Mouse (Mus musculus): ENCODE results near the gene Trem3. TPM values are rescaled to one million over a fixed set of nuclear protein-coding genes. Genes with fewer than 3 reads are reported as not detected.

Trem3 gene
- polyA plus RNA-seq, 1 experiment from 2014 or later, result not detected

DNA sequence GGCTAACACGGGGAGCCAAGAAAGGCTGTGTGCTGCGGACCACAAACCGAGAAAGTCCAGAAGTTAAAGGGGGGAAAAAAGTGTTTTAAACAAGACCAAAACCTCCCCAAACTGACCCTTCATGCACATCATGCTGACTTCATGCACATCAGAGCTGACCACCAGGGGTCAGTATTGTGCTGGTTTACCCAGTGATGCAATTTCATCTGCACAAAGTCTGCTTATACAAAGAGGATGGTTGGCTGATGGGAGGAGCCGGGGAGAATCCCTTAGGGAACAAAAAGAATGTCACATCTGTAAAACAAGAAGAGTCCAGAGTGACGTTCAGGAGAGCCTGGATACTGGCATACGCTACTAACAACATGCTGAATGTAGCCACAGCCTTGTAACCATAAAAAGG is 27.3 kb downstream of the Trem3 start:
- Histone ChIP-seq H3K4me3 (no peak overlapping the region), H3K27ac (no peak overlapping the region), H3K4me1 (peaks cover 11% of the 10 kb centered on the region), H3K27me3 (ENCODE audit: poor library complexity, severe bottlenecking) (peaks cover 12% of the 10 kb centered on the region; the same call in 1 of the 2 replicates), H3K36me3 (replicated peaks) (no peaks in the 10 kb centered on the region), H3K9me3 (no peaks in the 10 kb centered on the region)
- peak; percentile 76 for DNase-seq (ENCODE audit: extremely low spot score, low spot score)
- WGBS, result 35% methylated on average over 6 of the region's 6 CpGs

DNA sequence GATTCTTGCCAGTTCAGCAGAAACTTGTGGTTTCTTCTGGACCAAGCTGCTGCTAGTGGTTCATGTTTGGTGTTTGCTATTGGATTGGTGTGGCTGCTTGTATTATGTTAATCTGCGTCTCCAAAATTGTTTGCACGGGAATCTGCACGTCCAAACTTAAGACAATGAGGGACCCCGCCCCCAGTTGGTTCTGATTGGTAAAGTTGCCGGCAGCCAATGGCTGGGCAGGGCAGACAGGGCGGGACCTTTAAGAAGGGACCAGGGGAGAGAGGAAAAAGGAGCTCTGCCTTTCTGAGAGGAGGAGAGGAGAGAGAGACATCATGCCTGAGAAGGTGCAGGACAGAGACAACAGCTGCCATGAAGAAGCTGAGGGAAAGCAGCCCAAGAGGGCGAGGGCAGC is 28.2 kb downstream of the Trem3 start:
- H3K27ac ChIP-seq, result 0 out of 2 replicates have a peak overlapping the region, but pooled peaks have one; percentile 25
- peaks cover 9% of the 10 kb centered on the region; the same call in 1 of the 2 replicates for H3K27me3 ChIP-seq (ENCODE audit: poor library complexity, severe bottlenecking)
- DNase-seq (ENCODE audit: extremely low spot score, low spot score), result no peak
- 65% methylated on average over 7 of the region's 7 CpGs for WGBS
- peaks cover 14% of the 10 kb centered on the region for H3K4me1 ChIP-seq
- H3K9me3 ChIP-seq, result no peaks in the 10 kb centered on the region
- no peaks in the 10 kb centered on the region for H3K36me3 ChIP-seq (replicated peaks)
- H3K4me3 ChIP-seq, result no peak overlapping the region

DNA sequence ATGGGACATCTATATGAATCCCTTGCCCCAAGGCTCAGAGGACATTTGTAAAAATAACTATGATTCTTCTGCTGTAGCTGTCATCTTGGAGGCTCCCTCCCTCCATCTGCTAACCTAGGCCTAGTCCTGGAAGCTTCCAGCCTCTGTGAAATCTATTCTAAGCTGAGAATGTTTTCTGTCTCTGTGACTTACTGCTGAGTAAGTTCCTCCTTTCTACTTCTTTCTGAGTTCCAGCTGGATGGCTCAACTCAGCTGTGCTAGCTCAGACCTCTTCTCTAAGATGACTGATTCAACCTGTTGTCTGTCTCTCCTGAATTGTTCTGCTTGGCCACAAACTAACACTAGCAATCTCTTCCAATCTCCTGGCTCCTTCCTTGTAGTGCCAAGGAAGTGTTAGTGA is 30.8 kb downstream of the Trem3 start:
- H3K4me3 ChIP-seq, result no peak overlapping the region
- no peak overlapping the region for H3K27ac ChIP-seq
- H3K9me3 ChIP-seq, result no peaks in the 10 kb centered on the region
- H3K27me3 ChIP-seq (ENCODE audit: poor library complexity, severe bottlenecking), result peaks cover 4% of the 10 kb centered on the region; the same call in 1 of the 2 replicates
- no peaks in the 10 kb centered on the region for H3K36me3 ChIP-seq (replicated peaks)
- no peak for DNase-seq (ENCODE audit: extremely low spot score, low spot score)
- peaks cover 39% of the 10 kb centered on the region for H3K4me1 ChIP-seq

DNA sequence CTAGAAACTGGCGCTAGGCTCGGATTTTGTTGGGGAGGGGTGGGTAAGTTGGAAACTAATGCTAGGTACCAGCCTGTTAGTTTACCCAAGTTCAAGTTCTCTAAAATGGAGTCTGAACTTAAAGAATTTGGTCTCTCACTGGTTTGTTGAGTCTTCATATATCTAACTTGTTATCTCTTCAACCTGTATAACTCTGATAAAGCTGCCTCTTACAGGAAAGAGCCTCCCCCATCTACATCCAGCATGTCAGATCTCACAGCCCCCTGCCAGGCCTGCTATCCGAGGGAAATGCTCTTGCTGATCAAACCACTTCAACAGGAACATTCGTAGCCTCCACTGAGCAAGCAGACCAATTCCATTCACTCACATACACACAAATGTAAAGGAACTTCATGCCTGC is 31.4 kb downstream of the Trem3 start:
- Histone ChIP-seq H3K4me3 (no peak overlapping the region), H3K4me1 (peaks cover 39% of the 10 kb centered on the region), H3K36me3 (replicated peaks) (no peaks in the 10 kb centered on the region), H3K27me3 (ENCODE audit: poor library complexity, severe bottlenecking) (peaks cover 4% of the 10 kb centered on the region; the same call in 1 of the 2 replicates), H3K27ac (no peak overlapping the region), H3K9me3 (no peaks in the 10 kb centered on the region)
- 83% methylated on average over 4 of the region's 4 CpGs for WGBS
- DNase-seq (ENCODE audit: extremely low spot score, low spot score), result no peak

DNA sequence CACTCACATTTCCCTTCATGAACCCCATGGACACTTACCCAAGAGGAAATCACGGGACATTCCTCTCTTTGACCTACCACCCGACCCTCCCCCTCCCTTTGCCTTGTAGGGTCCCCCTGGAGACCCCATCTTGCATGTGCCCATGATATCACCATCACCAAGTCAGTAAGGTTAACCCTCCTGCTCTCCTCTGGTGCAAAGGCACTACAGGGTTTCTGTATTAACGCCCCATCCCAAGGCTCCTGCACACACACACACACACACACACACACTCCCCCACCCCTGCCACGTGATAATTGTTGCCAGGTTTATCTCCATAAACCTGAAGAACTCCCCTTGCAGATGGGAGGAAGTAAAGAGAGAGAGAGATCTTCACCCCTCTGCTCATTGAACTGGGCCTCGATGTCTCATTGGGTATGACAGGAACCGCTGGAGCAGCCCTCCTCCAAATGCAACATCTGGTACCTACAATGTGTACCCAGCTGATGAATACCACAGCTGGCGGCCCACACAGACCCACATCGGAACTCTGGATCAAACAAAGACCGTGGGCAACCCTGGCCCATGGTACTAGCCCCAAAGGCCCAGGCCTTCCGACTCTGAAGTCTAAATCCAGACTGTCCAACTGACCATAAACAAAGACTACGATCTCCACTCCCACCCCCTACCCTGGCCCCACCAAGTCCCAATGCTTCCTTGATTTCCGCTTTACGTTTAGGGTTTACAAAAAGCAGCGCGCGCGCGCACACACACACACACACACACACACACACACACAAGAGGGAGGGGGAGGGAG is 33.6 kb downstream of the Trem3 start:
- H3K27me3 ChIP-seq (ENCODE audit: poor library complexity, severe bottlenecking), result no peaks in the 10 kb centered on the region
- H3K4me3 ChIP-seq, result peak overlapping the region; percentile 49
- WGBS, result 35% methylated on average over 18 of the region's 18 CpGs
- H3K27ac ChIP-seq, result peak overlapping the region; percentile 90
- H3K4me1 ChIP-seq, result peaks cover 28% of the 10 kb centered on the region
- H3K9me3 ChIP-seq, result no peaks in the 10 kb centered on the region
- no peak for DNase-seq (ENCODE audit: extremely low spot score, low spot score)
- no peaks in the 10 kb centered on the region for H3K36me3 ChIP-seq (replicated peaks)

DNA sequence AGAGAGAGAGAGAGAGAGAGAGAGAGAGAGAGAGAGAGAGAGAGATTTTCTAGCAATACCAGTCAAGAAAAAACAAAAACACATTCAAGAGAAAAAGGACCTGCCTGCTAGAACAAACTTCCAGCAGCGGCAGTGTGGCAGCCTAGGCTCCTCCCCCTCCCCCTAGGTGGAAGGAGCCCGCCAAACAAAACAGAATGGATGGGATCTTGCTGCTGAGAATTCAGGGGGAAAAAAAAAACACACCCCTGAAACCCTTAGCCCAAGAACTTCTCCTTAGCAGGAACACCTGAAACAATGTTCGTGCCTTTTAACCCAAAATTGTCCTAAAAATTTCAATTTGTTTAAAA is 34.1 kb downstream of the Trem3 start:
- 4% methylated on average over 3 of the region's 3 CpGs for WGBS
- DNase-seq (ENCODE audit: extremely low spot score, low spot score), result peak; percentile 63

DNA sequence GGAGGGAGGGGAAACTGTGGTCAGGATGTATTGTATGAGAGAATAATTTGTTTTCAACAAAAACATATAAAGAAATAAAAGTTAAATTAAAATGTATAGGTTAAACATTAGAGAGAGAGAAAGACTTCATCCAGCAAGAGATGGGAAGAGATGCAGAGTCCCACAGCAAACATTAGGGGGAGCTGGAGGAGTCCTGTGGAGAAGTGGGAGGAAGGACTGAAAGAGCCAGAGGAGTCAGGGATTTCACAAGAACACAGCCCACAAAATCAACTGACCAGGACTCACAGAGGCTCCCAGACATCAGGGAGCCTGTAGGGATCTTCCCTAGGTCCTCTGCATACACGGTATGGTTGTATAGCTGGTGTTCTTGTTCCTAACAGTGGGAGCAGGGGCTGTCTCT is 39.2 kb downstream of the Trem3 start:
- Histone ChIP-seq H3K9me3 (no peaks in the 10 kb centered on the region; the same call in 1 of the 2 replicates), H3K36me3 (replicated peaks) (no peaks in the 10 kb centered on the region), H3K4me3 (no peak overlapping the region), H3K4me1 (peaks cover 14% of the 10 kb centered on the region), H3K27me3 (ENCODE audit: poor library complexity, severe bottlenecking) (no peaks in the 10 kb centered on the region), H3K27ac (no peak overlapping the region)
- DNase-seq (ENCODE audit: extremely low spot score, low spot score), result no peak
- 50% methylated on average over 1 of the region's 1 CpGs for WGBS

More for the DNA sequence above, 34.1 kb downstream of the Trem3 start:
- Histone ChIP-seq H3K4me1 (peaks cover 28% of the 10 kb centered on the region), H3K4me3 (peak overlapping the region; percentile 49), H3K27me3 (ENCODE audit: poor library complexity, severe bottlenecking) (no peaks in the 10 kb centered on the region), H3K9me3 (no peaks in the 10 kb centered on the region), H3K27ac (peak overlapping the region; percentile 90), H3K36me3 (replicated peaks) (no peaks in the 10 kb centered on the region)

DNA sequence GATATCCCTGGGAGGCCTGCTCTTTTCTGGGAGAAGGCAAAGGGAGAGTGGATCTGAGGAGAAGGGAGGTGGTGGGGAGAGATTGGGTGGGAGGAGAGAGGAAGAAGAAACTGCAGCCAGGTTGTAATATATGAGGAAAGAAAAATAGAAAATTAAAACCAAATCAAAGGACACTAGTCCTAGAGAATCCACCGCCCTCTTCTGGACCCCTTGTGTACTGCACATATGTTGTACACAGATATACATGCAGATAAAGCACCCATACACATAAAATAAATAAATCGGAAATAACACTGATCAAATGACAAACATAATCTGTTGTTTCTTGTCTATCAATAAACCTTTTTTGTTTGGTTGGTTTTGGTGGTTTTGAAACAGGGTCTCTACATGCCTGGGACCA is 39.7 kb downstream of the Trem3 start:
- Histone ChIP-seq H3K36me3 (replicated peaks) (no peaks in the 10 kb centered on the region), H3K9me3 (no peaks in the 10 kb centered on the region; the same call in 1 of the 2 replicates), H3K4me1 (peaks cover 9% of the 10 kb centered on the region), H3K27ac (no peak overlapping the region), H3K4me3 (no peak overlapping the region), H3K27me3 (ENCODE audit: poor library complexity, severe bottlenecking) (no peaks in the 10 kb centered on the region)
- 57% methylated on average over 2 of the region's 2 CpGs for WGBS
- no peak for DNase-seq (ENCODE audit: extremely low spot score, low spot score)

DNA sequence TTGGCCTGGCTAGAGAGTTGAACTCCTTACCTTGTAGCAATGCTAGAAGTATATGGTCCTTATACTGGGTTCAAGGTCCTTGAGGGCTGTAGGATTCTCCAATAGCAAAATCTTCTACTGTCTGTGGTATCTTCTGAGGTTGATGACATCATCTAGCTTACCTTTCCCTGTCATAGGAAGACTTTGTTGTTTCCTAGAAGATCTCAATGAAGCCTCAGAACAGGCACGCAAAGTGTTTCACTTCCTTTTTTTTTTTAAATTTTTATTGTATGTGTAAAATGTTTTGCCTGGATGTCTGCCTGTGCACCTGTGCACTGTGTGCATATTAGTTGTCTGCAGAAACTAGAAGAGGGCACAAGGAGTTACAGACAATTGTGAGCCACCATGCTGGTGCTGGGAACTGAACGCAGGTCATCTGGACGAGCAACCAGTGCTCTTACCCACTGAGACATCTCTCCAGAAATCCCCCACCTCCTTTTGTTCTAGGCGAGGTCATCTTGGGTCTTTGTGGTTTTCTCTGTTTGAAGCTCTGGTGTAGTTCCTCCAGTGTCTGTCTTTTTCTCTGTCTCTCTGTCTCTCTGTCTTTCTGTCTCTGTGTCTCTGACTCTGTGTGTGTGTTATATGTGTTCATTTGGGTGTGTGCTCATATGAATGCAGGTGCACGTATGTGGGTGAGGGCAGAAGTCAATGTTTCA is 46.1 kb downstream of the Trem3 start:
- no peak for DNase-seq (ENCODE audit: extremely low spot score, low spot score)
- H3K27me3 ChIP-seq (ENCODE audit: poor library complexity, severe bottlenecking), result no peaks in the 10 kb centered on the region
- WGBS, result 86% methylated on average over 5 of the region's 5 CpGs

DNA sequence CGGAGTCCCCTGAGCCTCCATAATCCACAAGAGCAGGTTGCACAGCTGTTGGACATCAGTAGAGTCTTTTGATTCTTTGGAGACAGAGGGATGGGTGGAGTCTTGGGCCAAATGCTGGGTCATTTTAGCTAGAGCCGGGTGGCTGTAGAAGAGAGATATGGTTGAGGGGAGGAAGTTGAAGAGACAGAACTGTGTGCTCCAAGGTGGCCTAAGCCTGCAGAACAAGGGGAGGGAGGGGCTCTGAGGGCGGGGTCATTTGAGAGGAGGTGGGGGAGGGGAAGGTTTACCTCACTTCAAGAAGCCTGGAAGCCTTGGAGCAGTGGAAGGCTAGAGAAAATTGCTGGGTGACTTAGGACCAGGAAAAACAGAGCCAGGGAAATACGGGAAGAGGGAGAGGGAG is 51.6 kb downstream of the Trem3 start, which contains the start of gene Treml2:
Gene Treml2, plus strand, starts transcription at position 296 of the 400 bp plus-strand sequence.
- DNase-seq (ENCODE audit: extremely low spot score, low spot score), result no peak
- 51% methylated on average over 3 of the region's 4 CpGs for WGBS
- Histone ChIP-seq H3K27me3 (ENCODE audit: poor library complexity, severe bottlenecking) (no peaks in the 10 kb centered on the region), H3K4me1 (peaks cover 21% of the 10 kb centered on the region), H3K27ac (peak within 1 kb of the TSS; percentile 70), H3K4me3 (peak within 1 kb of the TSS; percentile 22; the same call in 1 of the 2 replicates), H3K36me3 (replicated peaks) (no peaks in the 10 kb centered on the region), H3K9me3 (no peaks in the 10 kb centered on the region)

More for the DNA sequence above, 46.1 kb downstream of the Trem3 start:
- H3K4me1 ChIP-seq, result peaks cover 6% of the 10 kb centered on the region
- no peak overlapping the region for H3K27ac ChIP-seq
- H3K9me3 ChIP-seq, result no peaks in the 10 kb centered on the region; the same call in 1 of the 2 replicates
- H3K4me3 ChIP-seq, result no peak overlapping the region
- H3K36me3 ChIP-seq (replicated peaks), result no peaks in the 10 kb centered on the region

DNA sequence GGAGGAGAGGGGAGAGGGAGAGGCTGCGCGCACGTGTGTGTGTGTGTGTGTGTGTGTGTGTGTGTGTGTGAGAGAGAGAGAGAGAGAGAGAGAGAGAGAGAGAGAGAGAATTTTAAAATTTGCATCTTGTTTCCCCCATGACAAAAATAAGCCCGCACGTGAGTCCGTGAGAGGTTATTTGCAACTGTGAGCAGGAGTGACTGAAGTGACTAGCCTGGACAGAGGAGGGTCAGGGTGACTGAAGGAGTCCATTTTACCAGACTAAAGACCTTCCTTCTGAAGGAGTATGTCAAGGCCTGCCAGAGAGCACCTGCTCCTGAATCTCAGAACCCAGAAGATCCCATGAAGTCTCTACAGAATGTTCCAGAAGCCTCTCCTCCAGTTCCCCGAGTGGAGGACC is 52.2 kb downstream of the Trem3 start:
- Histone ChIP-seq H3K36me3 (replicated peaks) (no peaks in the 10 kb centered on the region), H3K27ac (peak overlapping the region; percentile 70)
- WGBS, result 61% methylated on average over 7 of the region's 7 CpGs

DNA sequence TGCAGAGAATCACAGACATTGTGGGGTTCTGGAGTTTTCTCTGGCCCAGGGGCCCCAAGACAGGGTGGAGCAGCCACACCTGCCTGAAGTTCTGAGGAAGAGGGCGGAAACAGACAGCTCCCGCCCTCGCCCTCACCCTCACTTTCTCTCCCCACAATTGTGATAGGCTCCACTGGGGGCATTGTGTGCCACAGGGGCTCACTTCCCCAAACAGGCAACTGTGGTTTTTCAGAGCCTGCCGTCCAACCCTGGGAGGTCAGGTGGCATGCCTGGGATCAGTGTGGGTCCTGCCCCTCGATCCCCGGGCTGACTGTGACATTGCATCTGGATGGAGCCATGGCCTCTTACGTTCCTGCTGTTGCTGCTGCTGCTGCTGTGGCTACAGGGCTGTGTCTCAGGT is 52.6 kb downstream of the Trem3 start:
- WGBS, result 74% methylated on average over 7 of the region's 7 CpGs
- H3K4me3 ChIP-seq, result peak overlapping the region; percentile 22; the same call in 1 of the 2 replicates
- H3K27ac ChIP-seq, result peak overlapping the region; percentile 70

More for the DNA sequence above, 52.2 kb downstream of the Trem3 start:
- Histone ChIP-seq H3K9me3 (no peaks in the 10 kb centered on the region), H3K4me1 (peaks cover 21% of the 10 kb centered on the region), H3K4me3 (no peak overlapping the region), H3K27me3 (ENCODE audit: poor library complexity, severe bottlenecking) (no peaks in the 10 kb centered on the region)
- DNase-seq (ENCODE audit: extremely low spot score, low spot score), result no peak

DNA sequence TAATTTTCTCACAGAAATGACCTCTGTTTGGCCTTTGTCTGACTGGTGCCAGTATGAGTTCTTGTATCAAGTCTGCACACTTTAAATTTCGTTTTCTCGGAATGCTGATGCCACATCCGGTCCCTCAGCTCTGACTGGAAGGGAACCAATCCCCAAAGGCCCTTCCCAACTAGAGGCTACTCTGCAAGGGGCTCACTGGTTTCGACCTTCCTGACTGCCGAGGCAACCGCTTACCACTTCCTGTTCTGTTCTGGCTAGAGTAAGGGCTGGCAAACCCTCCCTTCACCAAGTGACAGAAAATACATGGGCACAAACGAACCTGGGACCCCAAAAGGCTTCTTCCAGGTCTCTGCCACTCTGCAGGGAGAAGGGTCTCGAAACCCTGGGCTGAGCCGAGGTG is 53.3 kb downstream of the Trem3 start:
- no peak for DNase-seq (ENCODE audit: extremely low spot score, low spot score)
- Histone ChIP-seq H3K4me3 (peak overlapping the region; percentile 22; the same call in 1 of the 2 replicates), H3K27ac (peak overlapping the region; percentile 70), H3K9me3 (no peaks in the 10 kb centered on the region), H3K4me1 (peaks cover 21% of the 10 kb centered on the region), H3K36me3 (replicated peaks) (no peaks in the 10 kb centered on the region), H3K27me3 (ENCODE audit: poor library complexity, severe bottlenecking) (no peaks in the 10 kb centered on the region)
- 81% methylated on average over 9 of the region's 9 CpGs for WGBS

More for the DNA sequence above, 52.6 kb downstream of the Trem3 start:
- Histone ChIP-seq H3K27me3 (ENCODE audit: poor library complexity, severe bottlenecking) (no peaks in the 10 kb centered on the region), H3K9me3 (no peaks in the 10 kb centered on the region), H3K4me1 (peaks cover 21% of the 10 kb centered on the region), H3K36me3 (replicated peaks) (no peaks in the 10 kb centered on the region)
- no peak for DNase-seq (ENCODE audit: extremely low spot score, low spot score)
